Mouse (Mus musculus) heart, adult 2 months (tissue): ENCODE measurements around the gene Gatd1.

Experiments
- CTCF ChIP-seq: fragments of 200-600 bp; IDR thresholded peaks from 2 replicates; pipeline ENCODE4 v1.8.1; 2022; ENCODE audit warnings: antibody characterized with exemption, mild to moderate bottlenecking, moderate library complexity
- EP300 ChIP-seq: fragments of 200-500 bp; IDR thresholded peaks from 2 replicates; pipeline ENCODE4 v1.6.1; 2011; ENCODE audit warnings: low read depth, low read length, control low read depth; ENCODE audit not compliant: insufficient read depth
- POLR2A ChIP-seq: fragments of 200-500 bp; IDR thresholded peaks from 2 replicates; pipeline ENCODE4 v1.6.1; 2011; ENCODE audit warnings: mild to moderate bottlenecking, low read depth, low read length, control low read depth; ENCODE audit not compliant: insufficient read depth

DNA sequence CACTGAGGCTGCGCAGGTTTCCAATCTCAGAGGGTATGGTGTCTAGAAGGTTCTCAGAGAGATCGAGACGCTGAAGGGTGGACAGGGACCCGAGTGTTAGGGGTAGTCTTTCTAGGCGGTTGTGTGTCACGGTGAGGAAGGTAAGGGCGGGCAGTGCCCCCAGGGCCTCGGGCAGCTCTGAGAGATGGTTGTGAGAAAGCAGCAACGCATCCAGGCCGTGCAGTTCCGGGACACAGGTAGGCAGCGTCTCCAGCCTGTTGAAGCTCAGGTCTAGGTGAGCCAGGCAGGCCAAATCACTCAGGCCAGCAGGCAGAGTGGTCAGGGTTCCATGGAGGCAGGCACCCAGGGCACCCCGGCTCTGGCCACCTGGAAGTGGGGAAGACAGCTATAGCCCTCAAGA lies 28.3 kb upstream of the Gatd1 start:
- no peak for TF ChIP-seq POLR2A
- TF ChIP-seq EP300: no peak
- no peak for TF ChIP-seq CTCF
